Mouse (Mus musculus): Measurements from ENCODE around the gene Prr5l. TPM values are rescaled to one million over a fixed set of nuclear protein-coding genes. Genes with fewer than 3 reads are reported as not detected.

Gene Prr5l
- polyA plus RNA-seq, 1 experiment from 2014 or later = 3.9 TPM

DNA sequence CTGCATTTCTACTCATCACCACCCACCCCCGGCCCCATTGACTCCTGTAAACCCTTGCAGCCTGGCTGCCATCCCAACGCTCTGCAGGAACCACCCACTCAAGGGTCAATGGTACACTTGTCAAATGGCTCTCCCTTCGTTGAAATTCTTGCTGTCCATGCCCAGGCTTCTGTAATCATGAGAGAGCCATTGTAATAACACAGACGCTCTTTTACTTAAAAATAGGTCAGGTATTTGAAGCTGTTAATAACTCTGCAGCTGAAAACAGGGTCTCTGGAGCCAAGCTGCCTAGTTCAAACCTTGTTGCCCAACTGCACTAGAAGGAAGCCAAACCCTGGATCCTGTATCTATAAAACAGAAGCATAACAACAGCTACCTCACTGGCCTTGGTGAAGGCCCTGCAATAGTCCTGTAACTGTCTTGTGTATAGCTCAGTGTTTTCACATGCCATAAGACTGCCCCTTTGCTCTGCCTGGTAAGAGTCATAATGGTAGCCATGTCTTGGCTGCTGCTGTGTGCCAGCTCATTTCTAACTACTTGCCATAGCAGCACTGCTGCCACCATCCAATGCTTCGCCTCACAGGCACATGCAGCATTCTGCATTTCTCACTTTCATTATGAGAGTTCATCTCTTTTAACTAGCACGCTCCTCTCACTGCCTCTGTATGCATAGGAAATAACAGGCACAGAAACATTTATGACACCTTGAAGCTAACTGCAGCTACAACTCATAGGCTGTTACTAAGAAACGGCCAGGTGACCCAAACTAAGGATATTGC is 63.7 kb downstream of the Prr5l start:
- Histone ChIP-seq H3K4me2 (no peak overlapping the region), H3K27ac (replicated peaks) (no peak overlapping the region), H3K9ac (no peak overlapping the region), H3K9me3 (replicated peaks) (no peaks in the 10 kb centered on the region), H3K36me3 (replicated peaks) (no peaks in the 10 kb centered on the region), H3K4me1 (replicated peaks) (peaks cover 6% of the 10 kb centered on the region; the same call in 1 of the 2 replicates), H3K27me3 (no peaks in the 10 kb centered on the region), H3K4me3 (replicated peaks) (no peak overlapping the region)
- 47% methylated on average over 7 of the region's 7 CpGs for WGBS (ENCODE audit: insufficient replicate concordance)
- ATAC-seq (ENCODE audit: insufficient read depth) = no peak

- H3K4me2 ChIP-seq = no peak overlapping the region
- no peak overlapping the region for H3K4me3 ChIP-seq (replicated peaks)
- 44% methylated on average over 3 of the region's 3 CpGs for WGBS (ENCODE audit: insufficient replicate concordance)
- H3K4me1 ChIP-seq (replicated peaks) = peaks cover 10% of the 10 kb centered on the region; the same call in 1 of the 2 replicates
- no peaks in the 10 kb centered on the region for H3K9me3 ChIP-seq (replicated peaks)
- no peak overlapping the region for H3K9ac ChIP-seq
- H3K36me3 ChIP-seq (replicated peaks) = no peaks in the 10 kb centered on the region
- H3K27ac ChIP-seq (replicated peaks) = no peak overlapping the region
- ATAC-seq (ENCODE audit: insufficient read depth) = no peak
- H3K27me3 ChIP-seq = no peaks in the 10 kb centered on the region
Observed at GRCm38 (mm10) chr2:101816646-101817308, 66.0 kb downstream of the Prr5l start.

DNA sequence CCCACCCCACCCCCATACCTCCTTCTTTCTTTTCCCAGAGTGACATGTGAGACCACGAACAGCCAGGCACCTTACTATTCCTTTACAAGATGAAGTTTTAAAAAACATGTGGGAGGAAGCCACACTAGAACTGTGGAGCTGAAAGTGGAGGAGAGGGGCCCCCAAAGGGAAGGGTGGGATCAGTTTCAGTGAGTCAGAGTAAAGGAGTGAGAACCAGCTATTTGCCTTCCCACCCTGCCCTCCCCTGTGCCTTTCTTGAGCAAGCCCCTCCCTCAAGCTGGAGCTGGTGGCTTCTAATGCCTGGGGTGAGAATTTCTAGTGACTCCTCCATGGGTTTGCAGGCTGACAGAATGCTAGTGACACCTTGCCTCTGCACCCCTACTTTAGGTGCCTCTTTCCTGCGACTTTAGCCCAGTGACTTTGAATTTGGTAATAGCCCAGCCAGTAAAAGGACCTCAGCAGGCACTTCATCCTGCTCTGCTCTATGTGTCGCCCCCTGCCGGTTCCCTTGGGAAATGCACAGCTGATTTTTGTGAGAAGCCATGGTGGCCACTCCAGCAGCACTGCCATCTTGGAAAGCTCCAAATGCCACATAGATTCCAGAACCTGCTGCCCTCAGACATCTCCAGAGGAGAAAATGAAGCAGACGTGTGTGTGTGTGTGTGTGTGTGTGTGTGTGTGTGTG is 67.4 kb downstream of the Prr5l start:
- WGBS (ENCODE audit: insufficient replicate concordance) = 19% methylated on average over 5 of the region's 5 CpGs
- ATAC-seq (ENCODE audit: insufficient read depth) = no peak
- no peak overlapping the region for H3K27ac ChIP-seq (replicated peaks)

DNA sequence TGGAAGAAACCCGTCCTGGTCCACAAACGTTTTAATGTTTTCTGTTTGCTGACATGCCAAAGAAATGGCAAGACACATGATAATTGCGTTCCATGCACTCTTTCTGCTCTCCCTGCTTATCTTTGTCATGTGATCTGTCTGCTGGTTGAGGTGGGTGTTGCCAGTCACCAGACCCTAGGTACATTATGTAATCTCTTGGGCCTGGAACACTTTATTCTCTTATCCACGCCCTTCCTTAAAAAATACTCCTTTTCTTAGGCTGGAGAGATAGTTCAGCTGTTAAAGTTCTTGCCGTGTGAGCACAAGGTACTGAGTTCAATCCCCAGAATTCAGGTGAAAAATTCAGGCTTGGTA is 68.6 kb downstream of the Prr5l start:
- no peaks in the 10 kb centered on the region for H3K27me3 ChIP-seq
- H3K4me2 ChIP-seq = no peak overlapping the region
- peaks cover 10% of the 10 kb centered on the region; the same call in 1 of the 2 replicates for H3K4me1 ChIP-seq (replicated peaks)
- H3K4me3 ChIP-seq (replicated peaks) = no peak overlapping the region
- H3K9ac ChIP-seq = no peak overlapping the region
- no peaks in the 10 kb centered on the region for H3K9me3 ChIP-seq (replicated peaks)
- ATAC-seq (ENCODE audit: insufficient read depth) = no peak
- WGBS (ENCODE audit: insufficient replicate concordance) = 41% methylated on average over 5 of the region's 5 CpGs
- H3K27ac ChIP-seq (replicated peaks) = no peak overlapping the region
- H3K36me3 ChIP-seq (replicated peaks) = no peaks in the 10 kb centered on the region

More for the DNA sequence above, 67.4 kb downstream of the Prr5l start:
- Histone ChIP-seq H3K36me3 (replicated peaks) (no peaks in the 10 kb centered on the region), H3K4me3 (replicated peaks) (no peak overlapping the region), H3K4me2 (no peak overlapping the region), H3K4me1 (replicated peaks) (peaks cover 10% of the 10 kb centered on the region; the same call in 1 of the 2 replicates), H3K27me3 (no peaks in the 10 kb centered on the region), H3K9me3 (replicated peaks) (no peaks in the 10 kb centered on the region), H3K9ac (no peak overlapping the region)

DNA sequence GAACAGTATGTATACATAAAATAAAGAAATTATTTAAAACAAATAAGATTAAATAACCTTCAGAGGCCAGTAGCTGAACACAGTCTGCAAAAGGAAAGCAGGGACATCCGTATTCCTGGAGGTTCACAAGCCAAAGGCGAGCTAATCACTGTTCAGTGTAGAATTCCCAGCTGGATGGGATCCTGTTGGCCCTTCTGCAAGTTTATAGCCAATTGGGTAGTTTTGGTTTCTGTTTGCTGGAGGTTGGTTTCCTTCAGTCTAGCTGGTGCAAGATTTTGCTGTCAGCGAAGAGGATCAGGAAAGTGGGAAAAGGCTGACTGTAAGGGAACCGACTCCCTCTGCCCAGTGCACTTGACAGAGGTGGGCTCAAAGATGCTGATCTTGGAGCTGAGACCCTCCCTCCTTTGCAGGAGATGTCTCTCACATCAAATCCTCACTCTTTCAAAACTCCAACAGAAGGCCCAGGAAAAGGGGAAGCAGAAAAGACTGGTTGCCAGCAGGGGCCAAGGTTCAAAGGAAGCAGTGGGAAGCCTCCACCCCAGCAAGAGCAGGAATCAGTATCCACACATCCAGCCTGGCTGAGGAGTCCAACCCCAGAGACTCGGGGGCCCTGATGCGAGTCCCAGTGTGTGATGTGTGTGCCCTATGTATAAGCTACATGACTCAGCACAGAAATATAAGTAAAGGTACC is 69.1 kb downstream of the Prr5l start:
- Histone ChIP-seq H3K4me1 (replicated peaks) (peaks cover 10% of the 10 kb centered on the region; the same call in 1 of the 2 replicates), H3K36me3 (replicated peaks) (no peaks in the 10 kb centered on the region), H3K4me3 (replicated peaks) (no peak overlapping the region), H3K27me3 (no peaks in the 10 kb centered on the region), H3K9ac (no peak overlapping the region), H3K9me3 (replicated peaks) (no peaks in the 10 kb centered on the region), H3K27ac (replicated peaks) (no peak overlapping the region), H3K4me2 (no peak overlapping the region)
- 49% methylated on average over 6 of the region's 6 CpGs for WGBS (ENCODE audit: insufficient replicate concordance)
- ATAC-seq (ENCODE audit: insufficient read depth) = no peak

DNA sequence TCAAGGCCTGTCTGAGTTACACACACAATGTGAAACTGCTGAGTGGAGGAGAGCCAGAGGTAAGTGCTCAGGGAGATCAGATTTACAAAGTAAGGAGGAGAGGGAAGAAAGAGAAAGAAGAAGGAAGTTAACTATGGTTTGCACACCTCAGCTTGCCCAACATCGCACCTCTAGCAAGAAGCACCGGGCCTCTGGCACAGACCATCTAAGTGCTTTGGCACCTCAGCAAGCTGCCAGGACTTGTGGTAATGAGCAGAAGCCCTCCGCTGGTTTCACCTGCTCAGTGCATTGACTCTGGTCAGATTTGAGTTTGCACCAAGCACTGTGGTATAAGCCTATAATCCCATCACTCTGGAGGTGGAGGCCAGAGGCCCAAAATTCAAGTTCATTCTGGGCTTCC is 70.9 kb downstream of the Prr5l start:
- Histone ChIP-seq H3K4me3 (replicated peaks) (no peak overlapping the region), H3K36me3 (replicated peaks) (no peaks in the 10 kb centered on the region), H3K4me2 (no peak overlapping the region), H3K27me3 (no peaks in the 10 kb centered on the region), H3K4me1 (replicated peaks) (0 out of 2 replicates have a peak, but pooled peaks cover 9% of the 10 kb centered on the region), H3K9ac (no peak overlapping the region), H3K9me3 (replicated peaks) (no peaks in the 10 kb centered on the region), H3K27ac (replicated peaks) (no peak overlapping the region)
- no peak for ATAC-seq (ENCODE audit: insufficient read depth)
- 58% methylated on average over 3 of the region's 3 CpGs for WGBS (ENCODE audit: insufficient replicate concordance)

DNA sequence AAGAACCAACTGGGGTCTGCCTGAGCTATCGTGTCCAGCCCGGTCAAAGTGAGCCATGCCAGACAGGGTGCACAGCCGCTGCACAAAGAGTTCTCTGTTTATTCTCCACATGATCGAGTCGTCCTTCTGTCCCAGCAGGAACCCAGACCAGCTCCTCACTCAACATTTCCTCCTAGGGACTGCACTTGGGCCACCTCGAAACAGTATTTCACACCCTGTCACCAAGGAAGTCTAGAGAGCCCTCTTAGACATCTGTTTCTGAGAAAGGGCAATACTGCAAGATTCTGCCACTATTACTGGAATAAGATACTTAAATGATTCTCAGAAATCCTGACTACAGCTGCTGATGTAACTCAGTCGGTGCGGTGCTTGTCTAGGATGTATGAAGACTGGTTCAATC is 72.1 kb downstream of the Prr5l start:
- WGBS (ENCODE audit: insufficient replicate concordance) = 55% methylated on average over 8 of the region's 8 CpGs
- 0 out of 2 replicates have a peak, but pooled peaks cover 9% of the 10 kb centered on the region for H3K4me1 ChIP-seq (replicated peaks)

DNA sequence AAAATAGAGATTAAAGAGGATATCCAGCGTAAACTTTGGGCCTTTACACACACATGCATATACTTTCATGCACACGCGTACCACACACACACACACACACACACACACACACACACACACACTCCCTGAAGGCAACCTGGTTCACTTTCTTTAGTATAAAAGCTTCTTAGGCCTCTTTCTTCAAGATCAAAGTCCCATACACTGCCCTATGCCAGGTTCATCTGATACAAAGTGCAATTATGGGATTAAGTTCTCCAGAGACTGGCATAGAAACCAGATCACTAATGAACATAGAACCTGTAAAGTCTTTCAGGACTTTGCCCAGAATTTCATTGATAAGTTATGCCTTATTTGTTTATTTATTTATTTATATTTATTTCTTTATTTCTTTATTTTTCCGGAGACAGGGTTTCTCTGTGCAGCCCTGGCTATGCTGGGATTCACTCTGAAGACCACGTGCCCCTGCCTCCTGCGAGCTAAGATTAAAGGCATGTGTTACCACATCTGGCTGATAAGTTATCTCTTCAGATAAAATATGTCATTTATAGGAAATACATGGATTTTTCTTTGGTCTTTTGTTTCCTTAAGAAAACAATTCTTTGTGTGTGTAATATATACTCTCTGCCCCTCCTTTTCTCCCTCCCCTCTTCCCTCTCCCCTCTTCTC is 73.1 kb downstream of the Prr5l start:
- no peak overlapping the region for H3K9ac ChIP-seq
- H3K4me3 ChIP-seq (replicated peaks) = no peak overlapping the region
- H3K27me3 ChIP-seq = no peaks in the 10 kb centered on the region
- H3K27ac ChIP-seq (replicated peaks) = no peak overlapping the region
- ATAC-seq (ENCODE audit: insufficient read depth) = no peak
- 47% methylated on average over 6 of the region's 6 CpGs for whole genome bisulfite sequencing (ENCODE audit: insufficient replicate concordance)
- H3K9me3 ChIP-seq (replicated peaks) = no peaks in the 10 kb centered on the region
- H3K4me1 ChIP-seq (replicated peaks) = 0 out of 2 replicates have a peak, but pooled peaks cover 9% of the 10 kb centered on the region
- H3K4me2 ChIP-seq = no peak overlapping the region
- no peaks in the 10 kb centered on the region for H3K36me3 ChIP-seq (replicated peaks)

More for the DNA sequence above, 72.1 kb downstream of the Prr5l start:
- Histone ChIP-seq H3K4me3 (replicated peaks) (no peak overlapping the region), H3K9ac (no peak overlapping the region), H3K27ac (replicated peaks) (no peak overlapping the region), H3K4me2 (no peak overlapping the region), H3K36me3 (replicated peaks) (no peaks in the 10 kb centered on the region), H3K9me3 (replicated peaks) (no peaks in the 10 kb centered on the region), H3K27me3 (no peaks in the 10 kb centered on the region)
- ATAC-seq (ENCODE audit: insufficient read depth) = no peak

DNA sequence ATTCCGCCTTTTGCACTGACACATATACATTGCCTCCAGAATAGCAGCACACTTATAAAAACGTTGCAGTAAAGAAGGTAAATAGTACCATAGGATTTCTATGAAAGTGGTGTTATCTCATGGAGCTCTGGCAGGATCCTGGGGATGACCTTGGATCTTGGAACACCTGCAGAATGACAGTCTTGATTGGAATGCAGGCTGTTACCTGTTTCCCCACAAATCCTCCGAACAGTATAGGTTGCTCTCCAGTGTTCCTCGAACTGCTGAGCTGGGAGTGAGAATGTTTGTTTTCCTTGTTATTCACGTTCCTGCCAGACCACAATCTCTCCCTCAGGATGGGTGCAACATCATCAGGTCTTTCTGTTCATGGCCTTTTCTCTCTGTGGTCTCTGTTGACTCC is 75.1 kb downstream of the Prr5l start:
- Histone ChIP-seq H3K4me1 (replicated peaks) (0 out of 2 replicates have a peak, but pooled peaks cover 5% of the 10 kb centered on the region), H3K27me3 (no peaks in the 10 kb centered on the region), H3K27ac (replicated peaks) (no peak overlapping the region), H3K9me3 (replicated peaks) (no peaks in the 10 kb centered on the region), H3K4me3 (replicated peaks) (no peak overlapping the region), H3K36me3 (replicated peaks) (no peaks in the 10 kb centered on the region), H3K9ac (no peak overlapping the region), H3K4me2 (no peak overlapping the region)
- ATAC-seq (ENCODE audit: insufficient read depth) = no peak
- 52% methylated on average over 5 of the region's 5 CpGs for WGBS (ENCODE audit: insufficient replicate concordance)

- WGBS (ENCODE audit: insufficient replicate concordance) = 75% methylated on average over 6 of the region's 6 CpGs
- H3K4me1 ChIP-seq (replicated peaks) = no peaks in the 10 kb centered on the region
- H3K27ac ChIP-seq (replicated peaks) = no peak overlapping the region
- no peaks in the 10 kb centered on the region for H3K9me3 ChIP-seq (replicated peaks)
- H3K27me3 ChIP-seq = peaks cover 16% of the 10 kb centered on the region
- no peak overlapping the region for H3K4me2 ChIP-seq
- ATAC-seq (ENCODE audit: insufficient read depth) = no peak
- no peaks in the 10 kb centered on the region for H3K36me3 ChIP-seq (replicated peaks)
- no peak overlapping the region for H3K9ac ChIP-seq
- H3K4me3 ChIP-seq (replicated peaks) = no peak overlapping the region
Observed at GRCm38 (mm10) chr2:101802240-101802639, 80.6 kb downstream of the Prr5l start.
